Mouse (Mus musculus) heart, embryonic 13.5 days (tissue): ENCODE measurements around the gene Gatad1. TPM values are rescaled to one million over a fixed set of nuclear protein-coding genes. Genes with fewer than 3 reads are reported as not detected.
"Not testable (repeated sequence)": the region's sequence is repeated elsewhere in the genome, so short reads cannot be mapped to it uniquely, and the experiment has no call there.

ENCODE experiments used
- ATAC-seq: fragments of 200-750 bp; cut with Nextera tagmentation; 2 replicates; pipeline ENCODE4 v1.8.0; 2017; ENCODE audit warnings: moderate TSS enrichment; ENCODE audit not compliant: insufficient number of reproducible peaks, low FRiP score, low TSS enrichment; ENCODE audit errors: extremely low read depth
- H3K27ac ChIP-seq: fragments of 300-500 bp; sonication (generic); replicated peaks from 2 replicates; pipeline ENCODE4 v1.5.1; 2015; ENCODE audit warnings: moderate library complexity, mild to moderate bottlenecking, inconsistent platforms
- H3K27me3 ChIP-seq: fragments of 300-500 bp; sonication (generic); replicated peaks from 2 replicates; pipeline ENCODE4 v1.6.1; 2015; ENCODE audit warnings: mild to moderate bottlenecking, inconsistent platforms
- H3K36me3 ChIP-seq: fragments of 300-500 bp; sonication (generic); 2 replicates; pipeline ENCODE4 v1.6.1; 2015; ENCODE audit warnings: mild to moderate bottlenecking, inconsistent platforms
- H3K4me1 ChIP-seq: fragments of 300-500 bp; sonication (generic); 2 replicates; pipeline ENCODE4 v1.6.1; 2015; ENCODE audit warnings: inconsistent platforms
- H3K4me2 ChIP-seq: fragments of 300-500 bp; sonication (generic); 2 replicates; pipeline ENCODE4 v1.6.1; 2015; ENCODE audit warnings: inconsistent platforms, mild to moderate bottlenecking, moderate library complexity
- H3K4me3 ChIP-seq: fragments of 300-500 bp; sonication (generic); 2 replicates; pipeline ENCODE4 v1.5.1; 2015; ENCODE audit warnings: moderate library complexity, mild to moderate bottlenecking, inconsistent platforms
- H3K9ac ChIP-seq: fragments of 300-500 bp; sonication (generic); 2 replicates; pipeline ENCODE4 v1.6.1; 2015; ENCODE audit warnings: inconsistent platforms, mild to moderate bottlenecking, moderate library complexity
- H3K9me3 ChIP-seq: fragments of 300-500 bp; sonication (generic); 2 replicates; pipeline ENCODE4 v1.6.1; 2016; ENCODE audit warnings: inconsistent platforms
- WGBS: fragments of 180-500 bp; shearing (Covaris S2); methylation state at CpG from one replicate; pipeline ENCODE4 v1.1.7; 2015; ENCODE audit warnings: mixed read lengths; 5-methylcytosine and 5-hydroxymethylcytosine counted together
- polyA plus RNA-seq: library from polyadenylated mRNA; unstranded; fragments of >200 nt; fragmentation: Nextera tagmentation; extraction: Ambion mirVana; gene quantifications from 2 replicates; pipeline ENCODE4 v1.2.1, GENCODE M21; 2015

The Gatad1 gene
- polyA plus RNA-seq, 1 experiment from 2014 or later: 55.7 TPM

DNA sequence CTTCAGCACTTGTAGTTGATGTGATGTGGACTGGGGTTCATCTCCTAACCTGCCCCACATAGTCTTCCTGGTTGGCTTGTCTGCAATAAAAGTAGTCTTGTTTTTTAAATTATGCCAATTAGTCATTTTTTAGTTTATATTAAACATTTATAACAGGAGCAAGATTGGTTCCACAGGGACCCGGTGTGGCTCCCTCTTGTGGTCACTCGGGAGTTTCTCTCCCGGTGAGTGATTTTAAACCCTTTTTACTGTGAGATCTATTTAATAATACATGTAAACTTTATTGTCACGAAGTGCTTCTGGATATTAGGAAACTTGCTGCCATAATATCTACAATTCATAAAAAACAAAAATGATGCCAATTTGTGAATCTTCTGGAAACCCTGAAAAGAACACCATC lies 23.0 kb downstream of the Gatad1 start:
- no peak overlapping the region for H3K27ac ChIP-seq
- no peak for ATAC-seq
- no peaks in the 10 kb centered on the region for H3K9me3 ChIP-seq
- H3K27me3 ChIP-seq: no peaks in the 10 kb centered on the region
- no peak overlapping the region for H3K4me3 ChIP-seq
- 67% methylated on average over 4 of the region's 4 CpGs for WGBS
- H3K9ac ChIP-seq: no peak overlapping the region
- H3K4me1 ChIP-seq: peaks cover 3% of the 10 kb centered on the region; the same call in 1 of the 2 replicates
- H3K4me2 ChIP-seq: no peak overlapping the region
- peaks cover 67% of the 10 kb centered on the region for H3K36me3 ChIP-seq

DNA sequence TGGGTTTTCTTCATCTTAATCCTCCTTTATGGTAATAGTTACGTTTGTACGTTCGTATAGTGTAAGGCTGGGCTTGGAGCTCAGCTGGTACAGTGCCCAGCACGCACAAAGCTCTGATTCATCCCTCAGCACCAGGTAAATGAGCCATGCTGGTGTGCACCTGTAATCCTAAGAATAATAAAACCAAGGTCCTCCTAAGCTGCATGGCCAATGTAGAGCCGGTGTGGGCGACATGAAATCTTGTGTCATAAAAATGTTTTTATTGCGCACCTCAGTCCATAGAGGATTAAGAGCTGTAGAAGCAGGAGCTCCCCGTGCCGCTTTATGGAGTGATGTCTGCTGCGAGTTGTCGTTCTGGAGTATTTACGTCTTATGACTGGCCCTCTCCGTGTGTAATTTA lies 23.7 kb downstream of the Gatad1 start:
- Histone ChIP-seq H3K4me1 (peaks cover 3% of the 10 kb centered on the region; the same call in 1 of the 2 replicates), H3K9me3 (no peaks in the 10 kb centered on the region), H3K27me3 (no peaks in the 10 kb centered on the region), H3K9ac (no peak overlapping the region), H3K27ac (no peak overlapping the region), H3K36me3 (peaks cover 69% of the 10 kb centered on the region), H3K4me3 (no peak overlapping the region), H3K4me2 (no peak overlapping the region)
- no peak for ATAC-seq
- WGBS: 89% methylated on average over 13 of the region's 13 CpGs

GRCm38 (mm10) chr5:3632285-3632684 lies 24.7 kb downstream of the Gatad1 start:
- Histone ChIP-seq H3K36me3 (peaks cover 64% of the 10 kb centered on the region), H3K9me3 (no peaks in the 10 kb centered on the region), H3K4me3 (no peak overlapping the region), H3K9ac (no peak overlapping the region), H3K4me2 (no peak overlapping the region), H3K27me3 (no peaks in the 10 kb centered on the region), H3K4me1 (peaks cover 3% of the 10 kb centered on the region; the same call in 1 of the 2 replicates), H3K27ac (no peak overlapping the region)
- 71% methylated on average over 5 of the region's 5 CpGs for WGBS
- ATAC-seq: no peak

DNA sequence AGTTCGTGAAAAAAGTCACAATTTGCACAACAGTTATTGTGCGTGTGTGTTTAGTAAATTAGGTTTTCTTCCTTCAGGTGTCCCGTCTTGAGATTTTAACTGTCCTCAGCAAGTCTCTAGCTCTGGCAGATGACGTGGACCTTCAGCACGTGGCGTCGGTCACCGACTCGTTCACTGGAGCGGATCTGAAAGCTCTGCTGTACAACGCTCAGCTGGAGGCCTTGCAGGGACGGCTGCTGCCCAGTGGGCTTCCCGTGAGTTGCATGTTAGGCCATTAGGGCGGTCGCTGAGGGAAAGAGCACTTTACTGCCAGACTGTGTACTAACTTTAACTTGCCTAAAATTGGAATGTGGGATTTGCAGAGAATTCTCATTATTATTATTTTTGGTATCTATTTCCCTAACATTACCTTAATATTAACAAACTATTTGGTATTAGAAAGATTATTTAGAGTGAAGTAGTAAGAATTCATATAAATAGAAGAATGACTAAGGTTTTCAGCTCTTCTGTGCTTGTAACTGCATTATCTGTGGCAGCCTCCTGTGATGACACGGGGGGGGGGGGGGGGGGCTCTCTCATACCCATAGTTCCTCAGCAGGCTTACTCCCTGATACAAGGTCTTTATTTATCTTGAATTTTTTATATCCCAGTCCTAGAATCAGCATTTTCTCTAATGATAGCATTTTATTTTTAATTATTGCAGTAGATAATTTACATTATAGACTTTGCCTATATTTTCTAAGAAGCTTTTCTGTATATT lies 25.3 kb downstream of the Gatad1 start:
- peaks cover 65% of the 10 kb centered on the region for H3K36me3 ChIP-seq

DNA sequence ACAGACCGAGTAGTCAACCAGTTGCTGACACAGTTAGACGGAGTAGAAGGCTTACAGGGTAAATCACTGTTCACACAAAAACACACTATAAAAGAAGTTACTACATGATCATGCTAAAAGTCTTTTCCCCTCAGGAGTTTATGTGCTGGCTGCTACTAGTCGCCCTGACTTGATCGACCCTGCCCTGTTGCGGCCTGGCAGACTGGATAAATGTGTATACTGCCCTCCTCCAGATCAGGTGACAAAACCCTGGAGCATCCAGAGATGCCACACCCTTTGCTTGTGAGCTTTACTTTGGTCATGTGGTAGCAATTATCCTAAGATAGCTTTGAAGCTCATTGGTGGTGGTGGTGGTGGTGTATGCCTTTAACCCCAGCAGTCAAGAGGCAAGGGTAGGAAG lies 26.9 kb downstream of the Gatad1 start:
- no peak overlapping the region for H3K4me2 ChIP-seq
- ATAC-seq: no peak
- peaks cover 67% of the 10 kb centered on the region for H3K36me3 ChIP-seq
- peaks cover 3% of the 10 kb centered on the region; the same call in 1 of the 2 replicates for H3K4me1 ChIP-seq
- H3K27ac ChIP-seq: no peak overlapping the region
- H3K9ac ChIP-seq: no peak overlapping the region
- H3K27me3 ChIP-seq: no peaks in the 10 kb centered on the region
- no peaks in the 10 kb centered on the region for H3K9me3 ChIP-seq
- 87% methylated on average over 5 of the region's 5 CpGs for WGBS
- no peak overlapping the region for H3K4me3 ChIP-seq

More for the DNA sequence above, 25.3 kb downstream of the Gatad1 start:
- no peaks in the 10 kb centered on the region for H3K27me3 ChIP-seq
- ATAC-seq: no peak
- no peak overlapping the region for H3K9ac ChIP-seq
- 66% methylated on average over 16 of the region's 16 CpGs for WGBS
- 0 out of 2 replicates have a peak overlapping the region, but pooled peaks have one; percentile 15 for H3K27ac ChIP-seq
- peaks cover 3% of the 10 kb centered on the region; the same call in 1 of the 2 replicates for H3K4me1 ChIP-seq
- no peaks in the 10 kb centered on the region for H3K9me3 ChIP-seq
- H3K4me3 ChIP-seq: no peak overlapping the region
- no peak overlapping the region for H3K4me2 ChIP-seq

DNA sequence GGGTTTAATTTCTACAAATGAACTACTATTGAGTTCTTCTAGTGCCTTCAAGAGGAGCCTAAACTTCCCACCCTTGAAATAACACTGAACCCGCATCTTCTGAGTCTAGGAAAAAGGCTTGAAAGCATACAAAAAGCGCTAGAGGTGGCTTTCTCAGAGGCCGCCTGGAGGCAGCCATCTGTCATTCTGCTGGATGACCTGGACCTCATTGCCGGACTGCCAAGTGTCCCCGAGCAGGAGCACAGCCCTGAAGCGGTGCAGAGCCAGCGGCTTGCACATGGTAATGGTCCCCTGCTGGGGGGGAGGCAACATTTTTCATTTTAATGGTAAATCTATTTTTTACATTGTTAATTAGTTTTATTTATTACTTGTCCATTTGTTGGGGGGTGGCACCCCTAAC lies 36.5 kb downstream of the Gatad1 start:
- Histone ChIP-seq H3K4me3 (no peak overlapping the region), H3K27ac (no peak overlapping the region), H3K9ac (no peak overlapping the region), H3K9me3 (no peaks in the 10 kb centered on the region), H3K4me2 (no peak overlapping the region), H3K27me3 (no peaks in the 10 kb centered on the region), H3K4me1 (no peaks in the 10 kb centered on the region), H3K36me3 (peaks cover 75% of the 10 kb centered on the region)
- ATAC-seq: no peak
- 84% methylated on average over 7 of the region's 7 CpGs for WGBS

GRCm38 (mm10) chr5:3611835-3612234 lies 45.1 kb downstream of the Gatad1 start:
- not testable (repeated sequence) for H3K27ac ChIP-seq, H3K27me3 ChIP-seq, H3K4me1 ChIP-seq, H3K4me2 ChIP-seq, ATAC-seq, H3K4me3 ChIP-seq, H3K9ac ChIP-seq, H3K9me3 ChIP-seq
- peaks cover 61% of the 10 kb centered on the region for H3K36me3 ChIP-seq
- WGBS: 88% methylated on average over 2 of the region's 2 CpGs

GRCm38 (mm10) chr5:3609241-3609640 lies 47.7 kb downstream of the Gatad1 start:
- H3K4me1 ChIP-seq: no peaks in the 10 kb centered on the region
- WGBS: 89% methylated on average over 7 of the region's 7 CpGs
- no peak overlapping the region for H3K4me2 ChIP-seq
- no peak overlapping the region for H3K9ac ChIP-seq
- no peak for ATAC-seq
- H3K36me3 ChIP-seq: peaks cover 66% of the 10 kb centered on the region
- H3K27ac ChIP-seq: no peak overlapping the region
- H3K9me3 ChIP-seq: no peaks in the 10 kb centered on the region
- H3K27me3 ChIP-seq: no peaks in the 10 kb centered on the region
- H3K4me3 ChIP-seq: no peak overlapping the region

DNA sequence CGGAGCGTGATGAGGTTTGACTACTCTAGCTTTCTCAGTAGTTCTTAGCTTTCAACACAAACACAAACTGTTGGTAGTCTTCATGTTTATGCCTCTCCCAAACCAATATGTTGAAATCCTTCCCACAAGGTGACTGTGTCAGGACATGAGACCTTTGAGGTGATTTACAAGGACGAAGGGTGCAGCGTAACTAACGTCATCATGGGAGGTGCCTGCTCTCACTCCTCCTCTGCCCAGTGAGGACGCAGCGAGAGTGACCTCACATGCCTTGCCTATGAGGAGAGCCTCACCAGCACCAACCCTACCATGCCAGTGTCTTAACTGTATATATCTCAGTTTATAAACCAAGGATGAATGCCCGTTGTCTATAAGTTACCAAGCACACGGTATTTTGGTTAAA lies 49.9 kb downstream of the Gatad1 start:
- H3K4me2 ChIP-seq: no peak overlapping the region
- H3K4me3 ChIP-seq: no peak overlapping the region
- no peaks in the 10 kb centered on the region for H3K4me1 ChIP-seq
- H3K27me3 ChIP-seq: no peaks in the 10 kb centered on the region
- WGBS: 91% methylated on average over 9 of the region's 9 CpGs
- no peak overlapping the region for H3K27ac ChIP-seq
- no peak for ATAC-seq
- peaks cover 63% of the 10 kb centered on the region for H3K36me3 ChIP-seq
- H3K9ac ChIP-seq: no peak overlapping the region
- no peaks in the 10 kb centered on the region for H3K9me3 ChIP-seq

DNA sequence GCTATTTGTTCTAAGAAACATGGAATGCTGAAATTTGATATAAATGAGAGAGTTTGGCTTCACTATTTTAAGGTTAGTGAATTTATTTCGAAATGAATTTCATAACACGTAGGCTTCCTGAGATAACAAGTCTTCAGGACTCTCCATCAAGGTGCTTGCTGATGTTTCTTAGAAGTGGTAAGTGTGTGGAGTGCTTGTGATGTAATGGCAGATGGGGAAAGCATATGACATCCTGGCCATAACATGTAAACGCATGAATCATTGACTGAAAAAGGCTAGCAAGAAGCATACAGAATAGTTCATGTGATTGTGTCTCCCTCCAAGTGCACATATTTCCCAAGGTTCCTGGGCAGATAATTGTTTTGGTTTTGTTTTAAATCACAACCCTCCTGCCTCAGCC lies 56.2 kb downstream of the Gatad1 start:
- Histone ChIP-seq H3K9ac (no peak overlapping the region), H3K27me3 (no peaks in the 10 kb centered on the region), H3K4me1 (peaks cover 4% of the 10 kb centered on the region), H3K4me3 (no peak overlapping the region), H3K9me3 (no peaks in the 10 kb centered on the region), H3K36me3 (peaks cover 21% of the 10 kb centered on the region), H3K27ac (no peak overlapping the region), H3K4me2 (no peak overlapping the region)
- no peak for ATAC-seq
- 79% methylated on average over 3 of the region's 3 CpGs for WGBS

- 72% methylated on average over 1 of the region's 1 CpGs for WGBS
- no peak for ATAC-seq
- Histone ChIP-seq H3K27ac (no peak overlapping the region), H3K36me3 (peaks cover 16% of the 10 kb centered on the region), H3K27me3 (no peaks in the 10 kb centered on the region), H3K4me2 (no peak overlapping the region), H3K4me1 (peaks cover 7% of the 10 kb centered on the region), H3K9me3 (no peaks in the 10 kb centered on the region), H3K4me3 (no peak overlapping the region), H3K9ac (no peak overlapping the region)
These were observed 56.7 kb downstream of the Gatad1 start for GRCm38 (mm10) chr5:3600298-3600697.

DNA sequence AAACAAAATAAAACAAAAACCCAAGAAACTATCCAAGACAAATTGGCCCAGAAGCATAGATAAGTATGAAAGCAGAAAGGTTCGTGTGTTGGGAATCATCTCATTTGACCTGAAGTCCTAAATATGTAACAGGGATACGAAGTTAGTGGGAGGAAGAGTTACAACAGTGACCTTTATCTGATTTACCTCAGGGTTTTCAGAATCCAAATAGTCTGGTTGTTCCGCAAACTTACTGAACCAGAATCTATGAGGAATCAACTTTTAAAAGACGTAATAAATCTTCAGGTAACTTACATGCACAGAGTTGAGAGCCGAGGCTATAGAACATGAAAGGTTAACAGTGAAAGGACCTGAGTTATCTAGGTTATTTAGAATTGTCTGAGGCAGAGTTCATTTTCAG lies 58.2 kb downstream of the Gatad1 start:
- no peak for ATAC-seq
- 81% methylated on average over 5 of the region's 5 CpGs for WGBS
- no peaks in the 10 kb centered on the region for H3K27me3 ChIP-seq

More for the DNA sequence above, 58.2 kb downstream of the Gatad1 start:
- H3K4me1 ChIP-seq: peaks cover 18% of the 10 kb centered on the region
- no peak overlapping the region for H3K27ac ChIP-seq
- no peak overlapping the region for H3K9ac ChIP-seq
- no peak overlapping the region for H3K4me3 ChIP-seq
- H3K36me3 ChIP-seq: 0 out of 2 replicates have a peak, but pooled peaks cover 5% of the 10 kb centered on the region
- no peak overlapping the region for H3K4me2 ChIP-seq
- H3K9me3 ChIP-seq: no peaks in the 10 kb centered on the region
